Mouse (Mus musculus): Measurements from ENCODE around the gene Dvl3.

Gene Dvl3

GRCm38 (mm10) chr16:20496671-20497600, 19.8 kb upstream of the Dvl3 start:
- DNase-seq (ENCODE audit: low spot score in 2 of 2), result peak in 1 of 2 experiments; percentile 30

GRCm38 (mm10) chr16:20497980-20498676, 18.7 kb upstream of the Dvl3 start:
- DNase-seq (ENCODE audit: low spot score in 2 of 2), result no peak

DNA sequence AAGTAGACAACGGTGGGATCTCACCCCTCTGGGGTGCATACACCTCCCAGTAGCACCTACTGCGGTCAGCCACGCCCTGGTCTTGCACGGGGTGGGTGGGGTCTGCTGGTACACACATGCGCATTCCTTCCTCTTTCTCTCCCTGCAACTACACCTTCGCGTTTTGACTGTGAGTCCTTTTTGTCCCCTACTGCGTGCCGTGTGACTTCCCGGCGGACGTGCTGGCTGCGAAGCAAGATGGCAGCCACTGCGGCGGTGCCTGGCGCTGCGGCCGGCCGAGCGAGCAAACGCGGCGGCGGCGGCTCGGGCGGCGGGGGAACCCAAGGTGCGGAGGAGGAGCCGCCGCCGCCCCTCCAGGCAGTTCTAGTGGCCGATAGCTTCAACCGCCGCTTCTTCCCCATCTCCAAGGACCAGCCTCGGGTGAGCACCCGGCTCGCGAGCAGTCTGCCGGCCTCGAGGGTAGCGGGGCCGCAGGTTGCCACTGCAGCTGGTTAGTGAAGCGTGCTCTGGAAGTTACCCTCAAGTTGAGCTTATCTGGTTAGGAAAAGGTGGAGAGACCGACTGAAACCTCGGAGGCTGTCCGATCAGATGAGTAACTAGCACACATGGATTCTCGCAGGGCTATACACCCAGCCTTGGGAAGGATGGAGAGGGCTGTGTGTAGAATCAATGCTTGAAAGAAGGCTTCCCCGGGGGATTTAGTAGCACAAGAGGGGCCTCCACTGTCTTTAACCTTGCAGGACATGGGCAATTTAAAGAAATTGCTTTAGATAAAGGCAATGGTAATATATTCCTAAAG, 17.9 kb upstream of the Dvl3 start, which contains the start of gene Eif2b5:
Gene Eif2b5, plus strand, starts transcription at position 141 of the 799 bp plus-strand sequence.
- peak; percentile 87 to 90 for DNase-seq (ENCODE audit: low spot score in 2 of 2)

DNA sequence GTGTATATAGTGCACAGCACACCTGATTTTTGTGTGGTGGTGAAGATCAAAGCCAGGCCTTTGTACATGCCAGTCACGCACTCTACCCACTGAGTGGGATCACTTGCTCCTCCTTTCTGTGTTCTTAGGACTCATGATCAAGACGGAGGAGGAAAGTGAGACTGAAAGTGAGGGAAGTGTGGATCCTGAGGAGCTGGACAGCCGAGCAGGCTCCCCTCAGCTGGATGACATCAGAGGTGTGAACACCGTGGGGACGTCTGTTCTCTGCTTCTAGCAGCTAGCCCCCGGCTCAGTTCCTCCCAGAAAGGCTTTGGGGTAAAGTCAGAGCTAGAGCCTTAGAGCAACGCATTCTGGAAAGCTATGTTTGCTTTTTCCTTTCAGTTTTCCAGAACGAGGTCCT, 10.8 kb upstream of the Dvl3 start:
- DNase-seq (ENCODE audit: low spot score in 2 of 2), result no peak

- DNase-seq (ENCODE audit: low spot score in 2 of 2), result no peak
Measured at GRCm38 (mm10) chr16:20509349-20509748, 7.4 kb upstream of the Dvl3 start.

DNA sequence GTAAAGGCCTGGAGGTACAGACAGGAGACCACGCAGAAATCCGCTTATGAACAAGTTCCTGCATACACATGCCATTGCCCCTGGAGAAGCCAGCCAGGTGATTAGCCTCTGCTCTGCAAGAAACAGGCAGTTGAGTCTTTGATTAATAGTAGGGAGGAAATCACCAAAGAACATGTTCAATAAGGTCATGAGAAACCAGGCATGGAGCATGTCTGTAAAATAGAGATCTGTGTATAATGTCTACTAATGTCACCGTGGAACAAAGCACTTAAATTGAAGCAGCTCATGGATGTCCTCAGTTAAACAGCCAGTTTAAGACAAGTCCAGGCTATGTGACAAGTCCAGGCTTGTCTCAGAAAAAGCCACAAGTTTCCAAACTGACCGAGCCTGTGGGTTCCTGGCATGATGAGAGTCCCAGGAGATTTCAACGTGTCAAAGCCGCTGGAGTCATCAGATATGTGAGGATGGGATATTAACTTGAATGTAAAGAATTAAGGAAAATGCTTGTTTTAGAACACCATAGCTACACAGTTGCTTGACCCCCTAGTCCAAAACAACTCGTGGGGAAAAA, 5.4 kb upstream of the Dvl3 start:
- no peak for DNase-seq (ENCODE audit: low spot score in 2 of 2)

- DNase-seq (ENCODE audit: low spot score in 2 of 2), result no peak
Measured at GRCm38 (mm10) chr16:20516032-20516431, 750 bp upstream of the Dvl3 start.

DNA sequence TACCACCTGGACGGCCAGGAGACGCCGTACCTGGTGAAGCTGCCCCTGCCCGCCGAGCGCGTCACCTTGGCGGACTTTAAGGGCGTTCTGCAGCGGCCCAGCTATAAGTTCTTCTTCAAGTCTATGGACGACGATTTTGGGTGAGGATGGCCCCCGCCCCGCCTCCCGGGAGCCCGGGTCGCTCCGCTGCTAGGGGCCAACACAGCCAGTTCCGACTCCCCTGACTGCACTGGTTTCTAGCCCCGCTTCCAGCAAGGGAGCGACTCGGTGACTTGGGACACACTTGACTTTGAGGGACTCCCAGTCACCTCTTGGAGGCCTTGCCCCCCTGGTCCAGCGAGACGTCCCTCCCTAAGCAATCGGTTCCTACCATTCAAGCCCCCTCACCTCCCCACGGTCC, 434 bp downstream of the Dvl3 start:
- DNase-seq (ENCODE audit: low spot score in 2 of 2), result peak in 1 of 2 experiments; percentile 48

DNA sequence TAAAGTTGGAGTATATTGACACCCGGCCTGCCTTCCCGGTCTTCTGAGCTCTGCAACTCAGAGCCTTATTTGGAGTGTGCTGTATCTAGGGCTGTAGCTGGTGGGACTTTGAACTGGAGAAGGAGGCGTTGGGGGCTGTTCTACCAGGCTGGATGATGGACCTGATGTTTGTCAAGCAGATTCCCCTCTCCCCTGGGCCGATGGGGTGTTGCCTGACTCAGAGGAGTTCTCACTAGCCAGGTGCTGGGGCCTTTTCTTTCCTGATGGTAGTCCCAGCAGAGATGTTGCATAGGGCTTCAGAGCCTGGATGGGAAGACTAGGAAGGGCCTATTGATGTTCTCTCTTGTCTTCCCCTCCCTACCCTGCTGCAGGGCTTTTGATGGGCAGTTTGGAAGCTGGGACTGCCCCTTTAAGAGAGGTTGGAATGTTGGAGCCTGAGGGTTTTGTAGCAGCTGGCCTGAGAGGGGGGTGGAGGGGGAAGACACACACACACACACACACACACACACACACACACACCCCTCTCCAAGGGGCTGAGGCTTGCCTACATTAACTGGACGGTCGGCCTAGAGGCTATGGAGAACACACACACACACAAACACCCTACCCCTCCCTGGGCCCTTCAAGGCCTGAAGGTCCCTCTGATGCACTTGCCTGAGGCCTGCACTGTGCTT, 1.1 kb downstream of the Dvl3 start:
- DNase-seq (ENCODE audit: low spot score in 2 of 2), result no peak

GRCm38 (mm10) chr16:20523886-20524285, 7.1 kb downstream of the Dvl3 start:
- no peak for DNase-seq (ENCODE audit: low spot score in 2 of 2)

GRCm38 (mm10) chr16:20528779-20529178, 12.0 kb downstream of the Dvl3 start:
- DNase-seq (ENCODE audit: low spot score in 2 of 2), result no peak

- no peak for DNase-seq (ENCODE audit: low spot score in 2 of 2)
Measured at GRCm38 (mm10) chr16:20529375-20529774, 12.6 kb downstream of the Dvl3 start.

GRCm38 (mm10) chr16:20530941-20531340, 14.2 kb downstream of the Dvl3 start:
- no peak for DNase-seq (ENCODE audit: low spot score in 2 of 2)

- DNase-seq (ENCODE audit: low spot score in 2 of 2), result no peak
Measured at GRCm38 (mm10) chr16:20534617-20535295, 18.0 kb downstream of the Dvl3 start.

GRCm38 (mm10) chr16:20535296-20536080, 18.7 kb downstream of the Dvl3 start, which contains the start of gene Ap2m1:
TSS of gene Ap2m1 (plus strand) at chr16:20535478.
- peak; percentile 90 to 91 for DNase-seq (ENCODE audit: low spot score in 2 of 2)

GRCm38 (mm10) chr16:20536081-20536665, 19.4 kb downstream of the Dvl3 start:
- DNase-seq (ENCODE audit: low spot score in 2 of 2), result no peak

GRCm38 (mm10) chr16:20537071-20537471, 20.3 kb downstream of the Dvl3 start:
- DNase-seq (ENCODE audit: low spot score in 2 of 2), result no peak

DNA sequence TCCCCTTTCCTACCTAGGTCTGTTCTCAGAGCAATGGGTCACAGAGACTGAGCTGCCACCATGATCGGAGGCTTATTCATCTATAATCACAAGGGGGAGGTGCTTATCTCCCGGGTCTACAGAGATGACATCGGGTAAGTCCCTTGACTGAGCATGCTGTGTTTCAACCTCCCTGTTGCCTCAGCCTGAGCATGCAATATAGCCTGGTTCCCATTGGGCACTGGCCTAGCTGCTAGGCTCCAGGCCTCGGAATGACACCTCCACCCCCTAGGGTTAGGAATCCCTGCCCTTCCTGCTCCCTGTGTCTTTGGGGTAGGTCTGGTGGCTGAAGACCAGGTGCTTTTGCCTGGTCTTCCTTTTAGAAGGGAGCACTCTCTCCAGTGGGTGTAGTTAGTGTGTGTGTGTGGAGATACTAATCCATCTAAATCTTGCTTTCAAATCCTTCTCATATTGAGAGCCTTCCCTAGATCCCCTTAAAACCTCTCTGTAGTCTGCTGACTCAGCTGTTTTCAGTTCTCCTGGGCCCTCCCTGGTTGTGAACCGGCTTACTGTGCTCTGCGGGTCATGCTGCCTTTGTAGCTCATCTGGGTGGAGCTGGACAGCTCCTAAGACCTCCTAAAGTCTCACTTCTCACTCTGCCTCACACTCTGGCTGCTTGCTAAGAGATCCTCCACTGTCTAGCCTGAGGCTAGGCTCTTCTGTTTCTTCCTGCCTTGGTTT, 21.0 kb downstream of the Dvl3 start:
- DNase-seq (ENCODE audit: low spot score in 2 of 2), result no peak

- DNase-seq (ENCODE audit: low spot score in 2 of 2), result no peak
Measured at GRCm38 (mm10) chr16:20539649-20540048, 22.9 kb downstream of the Dvl3 start.
